Mouse (Mus musculus) mature B cell (primary cell): ENCODE measurements around the gene Sdf2.
"Not testable (repeated sequence)": the region's sequence is repeated elsewhere in the genome, so short reads cannot be mapped to it uniquely, and the experiment has no call there.

ENCODE experiments used
- in situ Hi-C: fragments of 300-500 bp; cut with MboI; formaldehyde crosslinking; loops from 2 replicates; pipeline ENCODE4 v1.14.3; 2019

Sdf2 gene

GRCm38 (mm10) chr11:78261380-78262352, 16.1 kb downstream of the Sdf2 start, which contains the start of gene 2610507B11Rik:
TSS of gene 2610507B11Rik (plus strand) at chr11:78261752.
- in situ Hi-C loops = no loop called here

- in situ Hi-C loops = no loop called here
Measured at GRCm38 (mm10) chr11:78262550-78262949, 17.0 kb downstream of the Sdf2 start.

GRCm38 (mm10) chr11:78265571-78265970, 20.0 kb downstream of the Sdf2 start:
- in situ Hi-C loops = no loop called here

- in situ Hi-C loops = no loop called here
Measured at GRCm38 (mm10) chr11:78271986-78272385, 26.4 kb downstream of the Sdf2 start.

GRCm38 (mm10) chr11:78275596-78275995, 30.1 kb downstream of the Sdf2 start:
- in situ Hi-C loops = no loop called here

- in situ Hi-C loops = not testable (repeated sequence)
Measured at GRCm38 (mm10) chr11:78276169-78276568, 30.6 kb downstream of the Sdf2 start.

- in situ Hi-C loops = no loop called here
Measured at GRCm38 (mm10) chr11:78278853-78279252, 33.3 kb downstream of the Sdf2 start.

GRCm38 (mm10) chr11:78279586-78279985, 34.0 kb downstream of the Sdf2 start:
- in situ Hi-C loops = no loop called here

GRCm38 (mm10) chr11:78289146-78289763, 43.7 kb downstream of the Sdf2 start:
- in situ Hi-C loops = no loop called here

GRCm38 (mm10) chr11:78290654-78291053, 45.1 kb downstream of the Sdf2 start, which contains the start of gene BC030499:
TSS of gene BC030499 (plus strand) at chr11:78290841.
- in situ Hi-C loops = no loop called here

GRCm38 (mm10) chr11:78294585-78294984, 49.0 kb downstream of the Sdf2 start:
- in situ Hi-C loops = no loop called here

- in situ Hi-C loops = no loop called here
Measured at GRCm38 (mm10) chr11:78300917-78301316, 55.4 kb downstream of the Sdf2 start.

- in situ Hi-C loops = no loop called here
Measured at GRCm38 (mm10) chr11:78301357-78302084, 56.0 kb downstream of the Sdf2 start, which contains the start of gene Spag5. TSS of gene Spag5 (plus strand) at chr11:78301529.
